Mouse (Mus musculus) telencephalon, adult 2 months (tissue): Measurements from ENCODE around the gene Ntng1.

Experiments used
- DNase-seq: peaks from one replicate; pipeline ENCODE4 v3.0.0-alpha.2; 2011; ENCODE audit warnings: low read depth, low spot score

Ntng1 gene

GRCm38 (mm10) chr3:110143206-110144061, at the start of gene Ntng1:
Ntng1 (minus strand) TSS chr3:110144011.
- peak; percentile 34 for DNase-seq

GRCm38 (mm10) chr3:110187401-110187948, 43.7 kb upstream of the Ntng1 start:
- DNase-seq, result no peak

DNA sequence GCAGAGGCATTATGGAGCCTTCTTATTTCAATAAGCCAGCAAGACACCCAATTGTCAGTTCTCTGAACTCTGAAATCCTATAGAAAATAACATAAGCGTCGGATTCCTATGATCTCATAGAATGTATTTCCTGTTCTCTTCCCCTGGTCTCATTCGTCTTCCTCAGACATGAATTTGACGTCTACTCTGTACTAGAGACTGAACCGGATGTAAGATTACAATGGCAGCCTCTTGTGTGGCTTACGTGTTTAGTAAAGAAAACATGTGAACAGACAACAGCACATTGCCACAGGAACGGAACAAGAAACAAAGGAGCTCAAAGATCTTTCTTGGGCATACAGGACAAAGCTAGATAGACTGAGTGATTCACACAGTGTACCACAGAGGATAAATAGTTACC, 5.3 kb upstream of the Ntng1 start:
- no peak for DNase-seq

DNA sequence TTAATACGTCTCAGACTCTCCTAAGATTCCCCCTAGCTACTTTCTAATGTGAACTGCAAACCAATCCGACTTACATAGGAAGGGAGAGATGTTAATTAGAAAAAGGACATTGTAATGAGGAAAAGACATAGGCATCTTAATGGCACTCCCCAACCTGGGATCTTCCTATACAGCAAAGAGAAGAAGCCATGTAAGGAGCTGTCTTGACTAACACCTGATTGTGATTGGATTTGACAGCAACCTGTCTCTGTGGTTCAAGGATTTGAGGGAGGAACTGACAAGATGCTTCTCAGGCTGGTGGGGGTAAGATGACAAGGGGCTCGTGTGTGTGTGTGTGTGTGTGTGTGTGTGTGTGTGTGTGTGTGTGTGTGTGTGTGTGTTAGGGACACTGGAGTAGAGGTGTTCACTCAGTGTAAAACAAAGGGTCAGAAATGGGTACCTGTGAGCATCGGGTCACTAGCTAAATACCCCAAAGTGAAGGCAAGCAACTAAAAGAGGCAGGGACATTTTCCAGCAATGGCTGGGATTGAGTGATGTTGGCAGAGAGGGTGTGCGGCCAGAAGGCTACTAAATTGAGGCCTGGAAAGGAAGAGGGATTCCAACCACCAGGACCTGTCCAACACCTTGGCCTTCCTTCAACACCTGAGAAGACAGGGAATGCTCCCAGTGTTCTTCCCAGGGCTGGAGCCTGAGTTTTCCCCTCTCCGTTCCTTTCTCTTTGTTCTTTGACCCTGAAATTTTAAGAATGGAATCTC, 667 bp upstream of the Ntng1 start:
- DNase-seq, result no peak

GRCm38 (mm10) chr3:110142314-110143205, 1.3 kb downstream of the Ntng1 start:
- no peak for DNase-seq

DNA sequence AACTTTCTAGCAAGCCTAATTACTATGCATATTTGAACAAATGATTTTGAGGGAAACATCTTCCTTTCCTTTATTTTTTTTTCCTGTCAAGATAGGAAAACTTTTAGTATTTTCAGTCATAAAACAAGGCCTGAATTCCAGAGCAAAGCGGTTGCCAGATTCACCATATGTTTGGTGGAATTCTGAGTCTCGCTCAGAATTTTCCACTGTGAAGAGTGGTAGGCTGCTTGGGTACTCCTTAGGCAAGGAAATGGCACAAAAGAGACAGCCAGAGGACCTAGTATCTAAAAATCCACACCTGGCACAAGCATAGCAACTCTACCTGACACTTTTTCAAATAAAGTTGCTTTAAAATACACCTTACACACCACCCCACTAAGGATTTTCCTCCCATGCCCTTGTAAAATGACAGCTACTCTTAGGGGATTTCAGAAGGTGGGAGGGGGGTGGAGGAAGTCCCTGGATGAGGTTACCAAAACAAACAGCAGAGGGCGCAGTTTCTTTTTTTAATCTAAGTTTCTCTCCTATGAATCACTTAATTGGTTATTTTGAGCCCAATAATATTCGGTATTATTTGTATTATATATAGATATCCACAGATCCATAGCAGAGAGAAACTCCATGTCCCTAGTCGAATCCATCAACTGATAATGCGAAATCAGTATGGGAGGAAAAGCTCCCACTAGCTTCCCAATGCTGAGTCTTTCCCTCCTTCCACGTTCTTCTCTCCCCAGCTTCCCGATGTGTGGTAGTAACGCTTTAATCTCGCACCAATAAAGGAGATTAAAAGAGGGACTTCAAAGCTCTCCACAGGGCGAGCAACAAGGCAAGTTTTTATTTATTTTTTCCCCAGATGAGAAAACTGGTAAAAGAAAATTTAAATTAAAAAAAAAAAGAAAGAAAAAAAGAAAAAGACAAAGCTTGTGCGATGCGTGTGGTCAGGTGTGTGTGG, 2.2 kb downstream of the Ntng1 start:
- peak; percentile 68 for DNase-seq

DNA sequence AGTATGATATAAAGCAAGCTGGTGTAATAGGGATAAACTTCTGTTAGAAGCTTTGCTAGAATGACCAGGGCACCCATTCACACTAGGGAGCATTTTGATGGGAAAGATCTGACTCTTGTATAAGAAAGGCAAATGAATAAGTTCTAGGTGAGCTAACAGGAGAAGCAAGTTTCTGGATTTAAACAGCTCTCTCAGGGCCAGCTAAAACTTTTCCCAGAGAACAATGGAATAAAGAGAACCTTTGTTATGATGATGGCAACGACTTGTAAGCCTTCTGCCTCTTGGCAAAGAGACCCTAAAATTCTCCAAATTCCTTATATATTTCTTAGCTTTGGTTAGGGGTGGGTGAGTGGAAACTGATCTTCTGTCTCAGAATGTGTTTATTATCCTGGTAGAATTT, 7.7 kb downstream of the Ntng1 start:
- no peak for DNase-seq

DNA sequence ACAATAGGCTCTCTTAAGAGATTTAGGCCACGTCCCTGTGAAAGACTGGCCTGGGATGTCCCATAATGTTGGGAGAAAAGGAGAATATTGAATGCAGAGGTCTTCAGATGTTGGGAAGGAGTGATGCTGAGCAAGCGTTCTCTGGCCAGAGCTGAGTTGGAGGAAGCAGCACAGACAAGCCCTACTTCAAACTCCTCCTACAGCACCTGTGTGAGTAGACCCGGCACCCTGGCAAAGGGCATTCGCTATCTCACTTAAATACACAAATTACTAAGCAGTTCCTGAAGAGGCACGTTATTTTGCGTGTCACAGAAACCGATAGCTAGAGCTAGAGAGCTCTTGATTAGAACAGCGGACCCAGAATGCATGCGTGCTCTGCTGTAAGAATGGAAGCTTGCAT, 10.7 kb downstream of the Ntng1 start:
- no peak for DNase-seq

GRCm38 (mm10) chr3:110132289-110132688, 11.5 kb downstream of the Ntng1 start:
- no peak for DNase-seq

GRCm38 (mm10) chr3:110131043-110131891, 12.5 kb downstream of the Ntng1 start:
- no peak for DNase-seq

GRCm38 (mm10) chr3:110129607-110130006, 14.2 kb downstream of the Ntng1 start:
- DNase-seq, result no peak

DNA sequence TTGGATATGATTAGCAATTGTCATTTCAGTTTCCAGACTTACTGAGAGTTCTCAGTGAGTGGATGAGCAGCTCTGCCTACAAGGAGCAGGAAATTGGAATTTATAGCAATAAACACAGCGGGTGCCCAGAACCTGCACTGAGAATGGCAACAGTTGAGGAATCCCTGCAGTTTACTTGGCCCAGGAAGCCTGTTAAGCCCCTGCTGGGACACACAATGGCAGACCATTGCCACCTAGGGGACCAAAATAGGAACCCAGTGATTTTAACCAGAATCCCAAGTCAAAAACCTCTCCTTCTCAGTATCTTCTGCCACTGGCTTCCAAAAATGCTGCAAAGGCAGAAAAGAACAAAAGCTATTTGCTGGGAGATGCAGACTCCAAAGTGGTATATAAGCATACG, 37.8 kb downstream of the Ntng1 start:
- no peak for DNase-seq

DNA sequence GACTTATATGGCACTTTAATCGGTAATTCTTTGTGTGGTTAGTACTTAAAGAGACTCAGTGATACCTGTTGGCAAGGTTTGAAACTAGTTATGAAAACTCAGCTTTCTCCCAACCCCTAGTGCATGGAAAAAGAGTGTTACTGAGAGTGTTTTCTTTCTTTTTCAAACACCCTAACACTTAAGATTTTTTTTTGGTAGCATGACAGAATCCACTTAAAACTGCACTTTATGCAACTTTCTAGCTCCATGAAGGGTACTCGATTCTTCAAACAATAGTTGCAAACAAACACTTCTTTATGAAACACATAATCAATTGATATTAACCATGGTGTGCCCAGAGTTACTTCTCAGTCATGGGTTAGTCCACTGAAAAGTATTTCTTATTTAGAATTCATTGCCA, 49.4 kb downstream of the Ntng1 start:
- DNase-seq, result no peak

GRCm38 (mm10) chr3:110094003-110094402, 49.8 kb downstream of the Ntng1 start:
- no peak for DNase-seq

DNA sequence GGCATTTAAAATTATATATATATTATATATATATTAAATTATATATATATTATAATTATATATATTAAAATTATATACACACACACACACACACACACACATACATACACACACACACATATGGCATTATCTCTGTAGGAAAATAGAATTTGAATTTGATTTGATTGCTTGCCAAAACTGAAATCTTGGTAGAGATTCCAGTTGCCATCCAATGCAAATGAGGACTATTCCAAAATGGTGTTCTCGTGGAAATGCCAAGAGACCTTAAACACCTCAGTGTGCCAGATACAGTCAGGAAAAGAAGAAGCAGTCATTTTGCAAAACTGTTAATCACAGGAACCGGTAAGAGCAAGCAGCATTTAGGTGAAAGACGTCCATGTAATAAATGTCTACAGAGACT, 51.3 kb downstream of the Ntng1 start:
- no peak for DNase-seq

DNA sequence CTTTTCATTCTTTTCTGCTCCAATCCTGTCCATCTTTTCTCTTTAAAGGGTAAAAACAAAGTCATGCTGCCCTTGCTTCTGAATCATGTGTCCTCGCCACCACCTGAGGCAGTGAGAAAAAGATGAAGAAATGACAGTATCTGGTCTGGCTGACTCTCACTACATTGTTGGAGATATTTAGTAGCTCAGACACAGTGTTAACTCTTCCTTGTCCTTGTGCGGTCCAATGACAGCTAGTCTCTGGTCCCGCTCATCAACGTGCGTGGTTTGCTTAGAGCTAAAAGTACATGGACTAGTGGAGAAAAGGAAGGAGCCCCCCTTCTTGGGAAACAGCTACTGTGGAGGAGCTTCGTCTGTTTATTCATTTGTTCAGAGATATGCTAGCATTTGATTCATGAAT, 56.6 kb downstream of the Ntng1 start:
- DNase-seq, result no peak

GRCm38 (mm10) chr3:110085336-110085735, 58.5 kb downstream of the Ntng1 start:
- no peak for DNase-seq

GRCm38 (mm10) chr3:110064709-110065256, 79.0 kb downstream of the Ntng1 start:
- DNase-seq, result no peak

DNA sequence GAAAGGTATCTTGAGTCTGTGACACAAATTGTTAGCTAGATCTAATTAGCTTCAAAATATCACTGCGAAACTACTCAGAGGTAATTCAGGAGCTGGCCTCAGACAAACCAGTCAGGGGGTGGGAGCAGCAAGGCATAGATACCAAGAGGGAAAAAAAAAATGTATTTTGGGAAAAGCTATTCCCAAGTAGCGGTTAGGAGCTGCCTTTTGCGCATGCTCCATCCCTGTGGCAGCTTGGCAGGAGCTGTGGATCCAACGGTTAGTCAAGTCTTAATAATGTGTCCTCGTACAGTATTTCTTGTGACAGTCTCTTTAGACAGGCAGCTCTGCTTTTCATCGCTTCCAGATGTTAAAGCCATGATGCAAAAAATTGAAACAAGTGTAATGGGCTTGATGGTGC, 87.9 kb downstream of the Ntng1 start:
- DNase-seq, result peak; percentile 56
